Mouse (Mus musculus) stomach, embryonic 15.5 days (tissue): ENCODE data around the gene Unc119b. TPM values are rescaled to one million over a fixed set of nuclear protein-coding genes. Genes with fewer than 3 reads are reported as not detected.
"Not testable (repeated sequence)": the region's sequence is repeated elsewhere in the genome, so short reads cannot be mapped to it uniquely, and the experiment has no call there.

Experiments
- ATAC-seq: fragments of 200-750 bp; cut with Nextera tagmentation; 2 replicates; pipeline ENCODE4 v1.8.0; 2017; ENCODE audit warnings: low read depth, moderate number of reproducible peaks, moderate TSS enrichment; ENCODE audit not compliant: insufficient read depth, low FRiP score
- H3K27ac ChIP-seq: fragments of 300-500 bp; sonication (generic); 2 replicates; pipeline ENCODE4 v1.5.1; 2015; ENCODE audit warnings: mild to moderate bottlenecking, inconsistent platforms
- H3K27me3 ChIP-seq: fragments of 300-500 bp; sonication (generic); replicated peaks from 2 replicates; pipeline ENCODE4 v1.6.1; 2015; ENCODE audit warnings: inconsistent platforms
- H3K36me3 ChIP-seq: fragments of 300-500 bp; sonication (generic); 2 replicates; pipeline ENCODE4 v1.6.1; 2015; ENCODE audit warnings: inconsistent platforms
- H3K4me1 ChIP-seq: fragments of 300-500 bp; sonication (generic); 2 replicates; pipeline ENCODE4 v1.6.1; 2015; ENCODE audit warnings: inconsistent platforms
- H3K4me2 ChIP-seq: fragments of 300-500 bp; sonication (generic); 2 replicates; pipeline ENCODE4 v1.6.1; 2015; ENCODE audit warnings: mild to moderate bottlenecking, inconsistent platforms
- H3K4me3 ChIP-seq: fragments of 300-500 bp; sonication (generic); replicated peaks from 2 replicates; pipeline ENCODE4 v1.5.1; 2015; ENCODE audit warnings: inconsistent platforms
- H3K9ac ChIP-seq: fragments of 300-500 bp; sonication (generic); 2 replicates; pipeline ENCODE4 v1.6.1; 2015; ENCODE audit warnings: inconsistent platforms
- H3K9me3 ChIP-seq: fragments of 300-500 bp; sonication (generic); 2 replicates; pipeline ENCODE4 v1.6.1; 2016; ENCODE audit warnings: inconsistent platforms
- WGBS: fragments of 180-500 bp; shearing (Covaris S2); methylation state at CpG from one replicate; pipeline ENCODE4 v1.1.7; 2015; 5-methylcytosine and 5-hydroxymethylcytosine counted together
- polyA plus RNA-seq: library from polyadenylated mRNA; unstranded; fragments of >200 nt; fragmentation: Nextera tagmentation; extraction: Ambion mirVana; gene quantifications from 2 replicates; pipeline ENCODE4 v1.2.1, GENCODE M21; 2015

The Unc119b gene
- polyA plus RNA-seq, 1 experiment from 2014 or later, result 29.7 TPM

DNA sequence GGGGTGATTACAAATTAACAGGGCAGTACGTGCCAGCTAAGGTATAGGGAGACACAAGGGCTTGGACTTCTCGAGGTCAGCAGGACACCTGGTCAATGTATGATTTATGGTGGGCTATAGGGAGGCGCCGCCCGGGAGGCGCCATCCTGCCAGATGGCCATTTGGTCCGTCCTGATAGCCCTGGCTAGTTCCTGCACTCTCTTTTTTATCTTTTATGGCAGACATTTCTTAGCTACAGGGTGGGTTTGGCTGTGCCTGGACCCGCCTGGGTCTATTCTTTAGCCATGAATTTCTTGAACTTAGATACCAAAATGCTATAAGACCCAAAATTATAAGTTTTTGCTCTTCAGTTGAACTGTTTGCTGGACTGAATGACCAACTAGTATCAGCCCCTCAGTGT lies 61.5 kb downstream of the Unc119b start:
- not testable (repeated sequence) for H3K27ac ChIP-seq, H3K4me3 ChIP-seq, H3K27me3 ChIP-seq, H3K4me2 ChIP-seq, H3K9me3 ChIP-seq, H3K36me3 ChIP-seq, ATAC-seq, H3K9ac ChIP-seq
- H3K4me1 ChIP-seq, result peaks cover 19% of the 10 kb centered on the region
- WGBS, result 63% methylated on average over 8 of the region's 8 CpGs

Other genes starting within 250 kb of the Unc119b start
- 6.9 and 8.5 TPM in 2 replicates for gene Oasl2, start 238.0 kb downstream of the Unc119b start, polyA plus RNA-seq
- gene Oasl1, start 211.7 kb downstream of the Unc119b start, polyA plus RNA-seq, result 0.90 and 1.2 TPM in 2 replicates
- 52.4 and 57.4 TPM in 2 replicates for gene 2210016L21Rik, start 192.8 kb downstream of the Unc119b start, polyA plus RNA-seq
- gene Hnf1a, start 163.9 kb downstream of the Unc119b start, polyA plus RNA-seq, result 11.2 and 16.2 TPM in 2 replicates
- 31.5 and 34.2 TPM in 2 replicates for gene Sppl3, start 123.8 kb downstream of the Unc119b start, polyA plus RNA-seq
- gene Gm10401, start 36.7 kb downstream of the Unc119b start, polyA plus RNA-seq, result 27.1 and 31.2 TPM in 2 replicates
- 64.1 and 71.1 TPM in 2 replicates for gene Acads, start 15.6 kb downstream of the Unc119b start, polyA plus RNA-seq
- 89.3 and 101 TPM in 2 replicates for gene Mlec, start 23.2 kb upstream of the Unc119b start, polyA plus RNA-seq
- gene Cabp1, start 59.4 kb upstream of the Unc119b start, polyA plus RNA-seq, result 1.5 and 1.6 TPM in 2 replicates
- gene Pop5, start 100.9 kb upstream of the Unc119b start, polyA plus RNA-seq, result 106 and 116 TPM in 2 replicates
- 138 and 139 TPM in 2 replicates for gene Rnf10, start 137.9 kb upstream of the Unc119b start, polyA plus RNA-seq
- 46.5 and 47.9 TPM in 2 replicates for gene Coq5, start 144.7 kb upstream of the Unc119b start, polyA plus RNA-seq
- gene Dynll1, start 166.0 kb upstream of the Unc119b start, polyA plus RNA-seq, result 1,324 and 1,567 TPM in 2 replicates
- gene Srsf9, start 192.2 kb upstream of the Unc119b start, polyA plus RNA-seq, result 233 and 262 TPM in 2 replicates
- gene Gatc, start 206.2 kb upstream of the Unc119b start, polyA plus RNA-seq, result 23.0 and 26.6 TPM in 2 replicates
- gene Triap1, start 206.2 kb upstream of the Unc119b start, polyA plus RNA-seq, result 52.0 and 58.1 TPM in 2 replicates
- 1,002 and 1,095 TPM in 2 replicates for gene Cox6a1, start 214.0 kb upstream of the Unc119b start, polyA plus RNA-seq